9 mouse cellular contexts compared by ENCODE assay signal in genomic region chr3:90709591-90710460, GRCm38 (mm10). TPM values are rescaled to one million over a fixed set of nuclear protein-coding genes. Genes with fewer than 3 reads are reported as not detected.
DNase-seq lines count a peak whose midpoint lies in the region; ATAC-seq and TF ChIP-seq lines count a peak whose summit lies in the region.
"Had no signal": no experiment of that assay in that cellular context is flagged by ENCODE, and none has a peak within 500 bp of the region (broad histone marks: within the 10 kb centered on the region; RNA-seq: fewer than 3 reads in every experiment).

No protein-coding gene starts in this region.

- TF ChIP-seq CTCF in MEL (IDR thresholded peaks at IDR 0.05 in 2 of 3, conservative IDR thresholded peaks at IDR 0.05 in 1 of 3; ENCODE audit: control insufficient read depth in 1 of 3, insufficient read depth in 1 of 3, low read depth in 2 of 3, low read length in 3 of 3, poor library complexity in 1 of 3, severe bottlenecking in 1 of 3) = peak; percentile 97 to 100 (median 100)
- peak; percentile 99 for TF ChIP-seq CTCF in layer of hippocampus, adult 2 months (conservative IDR thresholded peaks at IDR 0.05)

- peak; percentile 47 for TF ChIP-seq RAD21 in MEL (IDR thresholded peaks at IDR 0.05; ENCODE audit: low read depth, low read length)

- peak; percentile 85 for DNase-seq in MEL (ENCODE audit: low read depth, low spot score)
- DNase-seq in cerebellum, adult 11 months = peak; percentile 39
- peak; percentile 76 to 86 for DNase-seq in layer of hippocampus, adult 2 months (ENCODE audit: low spot score in 2 of 2)
- DNase-seq in retina, adult 2 months (ENCODE audit: low read depth, low spot score) = peak; percentile 56
- peak; percentile 83 for DNase-seq in thymus, postnatal 25 days

- no peaks in the 10 kb centered on the region for H3K9me3 ChIP-seq in MEL (replicated peaks; ENCODE audit: insufficient read depth, low read length)
- no peaks in the 10 kb centered on the region for H3K9me3 ChIP-seq in forebrain, embryonic 16.5 days (ENCODE audit: control insufficient read depth, low read length)
- no peaks in the 10 kb centered on the region for H3K9me3 ChIP-seq in lung, embryonic 15.5 days

- H3K4me2 ChIP-seq in forebrain, embryonic 16.5 days (ENCODE audit: low read length) = no peak overlapping the region
- no peak overlapping the region for H3K4me2 ChIP-seq in lung, embryonic 15.5 days

- ATAC-seq in forebrain, embryonic 16.5 days = 0 out of 2 replicates have a peak, but pooled peaks have one; percentile 20
- ATAC-seq in hematopoietic stem cell, adult 5-6 weeks (replicated peaks in 1 of 2; ENCODE audit: insufficient read depth in 1 of 2, low FRiP score in 2 of 2, low TSS enrichment in 1 of 2, low read depth in 1 of 2, poor library complexity in 2 of 2, severe bottlenecking in 2 of 2) = peak; percentile 94 to 99
- ATAC-seq in lung, embryonic 15.5 days (ENCODE audit: borderline replicate concordance, extremely low read depth, low FRiP score, low TSS enrichment) = peak; percentile 64; the same call in 1 of the 2 replicates

- no peak overlapping the region for H3K4me3 ChIP-seq in MEL (ENCODE audit: control insufficient read depth in 1 of 2, insufficient read depth in 1 of 2, low read depth in 2 of 2, low read length in 2 of 2)
- no peak overlapping the region for H3K4me3 ChIP-seq in forebrain, embryonic 16.5 days (replicated peaks; ENCODE audit: low read length)
- no peak overlapping the region for H3K4me3 ChIP-seq in layer of hippocampus, adult 2 months
- no peak overlapping the region for H3K4me3 ChIP-seq in lung, embryonic 15.5 days

- no peaks in the 10 kb centered on the region for H3K79me2 ChIP-seq in MEL (ENCODE audit: control insufficient read depth, insufficient read depth, low read length, poor library complexity)

- no peaks in the 10 kb centered on the region; a peak in 2 of 4 replicates for H3K27me3 ChIP-seq in MEL (ENCODE audit: control insufficient read depth in 1 of 2, insufficient read depth in 2 of 2, low read length in 2 of 2)
- H3K27me3 ChIP-seq in forebrain, embryonic 16.5 days (replicated peaks; ENCODE audit: control insufficient read depth, insufficient read depth, low read length) = no peaks in the 10 kb centered on the region
- no peaks in the 10 kb centered on the region for H3K27me3 ChIP-seq in lung, embryonic 15.5 days

- TF ChIP-seq EP300 in MEL (IDR thresholded peaks at IDR 0.05; ENCODE audit: low read depth in 1 of 2, low read length in 2 of 2) = no peak

- no peaks in the 10 kb centered on the region for H3K36me3 ChIP-seq in MEL (ENCODE audit: control insufficient read depth in 1 of 2, insufficient read depth in 2 of 2, low read length in 2 of 2)
- no peaks in the 10 kb centered on the region for H3K36me3 ChIP-seq in forebrain, embryonic 16.5 days (ENCODE audit: control insufficient read depth, insufficient read depth)
- H3K36me3 ChIP-seq in lung, embryonic 15.5 days = no peaks in the 10 kb centered on the region

- no peak overlapping the region for H3K9ac ChIP-seq in MEL (ENCODE audit: control insufficient read depth, low read depth, low read length, poor library complexity, severe bottlenecking)
- H3K9ac ChIP-seq in forebrain, embryonic 16.5 days (replicated peaks; ENCODE audit: low read depth, low read length) = no peak overlapping the region
- H3K9ac ChIP-seq in lung, embryonic 15.5 days = no peak overlapping the region

- H3K4me1 ChIP-seq in MEL (ENCODE audit: control insufficient read depth in 1 of 2, insufficient read depth in 2 of 2, low read length in 2 of 2) = no peaks in the 10 kb centered on the region
- H3K4me1 ChIP-seq in forebrain, embryonic 16.5 days (replicated peaks; ENCODE audit: control insufficient read depth, insufficient read depth, low read length) = no peaks in the 10 kb centered on the region
- no peaks in the 10 kb centered on the region for H3K4me1 ChIP-seq in lung, embryonic 15.5 days

- 48% methylated on average over 12 of the region's 12 CpGs for WGBS in forebrain, embryonic 16.5 days
- WGBS in lung, embryonic 15.5 days = 43% methylated on average over 12 of the region's 12 CpGs

- H3K27ac ChIP-seq in MEL (ENCODE audit: control insufficient read depth, low read depth, low read length) = no peak overlapping the region
- no peak overlapping the region for H3K27ac ChIP-seq in forebrain, embryonic 16.5 days (ENCODE audit: low read length)
- H3K27ac ChIP-seq in layer of hippocampus, adult 2 months = no peak overlapping the region
- H3K27ac ChIP-seq in lung, embryonic 15.5 days = no peak overlapping the region
- H3K27ac ChIP-seq: macrophage had no signal

- TF ChIP-seq POLR2A in MEL (IDR thresholded peaks at IDR 0.05; ENCODE audit: control insufficient read depth in 1 of 2, insufficient read depth in 1 of 2, low read depth in 1 of 2, low read length in 2 of 2, poor library complexity in 1 of 2) = no peak

TF ChIP-seq in MEL, 35 proteins besides CTCF, POLR2A, EP300 and RAD21:
- TF ChIP-seq TCF12 (IDR thresholded peaks at IDR 0.05; ENCODE audit: low read depth, low read length) (no peak), ELF1 (IDR thresholded peaks at IDR 0.05; ENCODE audit: low read depth, low read length) (no peak), SMC3 (IDR thresholded peaks at IDR 0.05; ENCODE audit: low read depth, low read length) (peak; percentile 71), TAL1 (IDR thresholded peaks at IDR 0.05; ENCODE audit: low read length) (no peak), ZMIZ1 (IDR thresholded peaks at IDR 0.05; ENCODE audit: low read depth, low read length) (no peak)

RNA-seq across cellular contexts. Expression of gene S100a9, which starts 14.3 kb away (rescaled TPM):
- not detected in 2 replicates for total RNA-seq in MEL (2012; rRNA removed)
- polyA plus RNA-seq in MEL (2012; ENCODE audit: insufficient read depth in 1 of 2, insufficient read length in 2 of 2, low read depth in 1 of 2, low replicate concordance in 2 of 2, missing spikeins in 1 of 2) = not detected
- 0.77 and 3.4 TPM in 2 replicates for polyA plus RNA-seq in forebrain, embryonic 16.5 days (2015; fragmentation: Nextera tagmentation; extraction: Ambion mirVana)
- 1,063 and 5,883 TPM in 2 replicates for total RNA-seq in hematopoietic stem cell, adult 5-6 weeks (2017)
- total RNA-seq in layer of hippocampus, adult 2 months (2021) = not detected
- 10.8 and 13.2 TPM in 2 replicates for polyA plus RNA-seq in lung, embryonic 15.5 days (2015; fragmentation: Nextera tagmentation; extraction: Ambion mirVana)

RNA-seq across cellular contexts. Expression of gene Pglyrp4, which starts 16.9 kb away (rescaled TPM):
- total RNA-seq in MEL (2012; rRNA removed) = not detected in 2 replicates
- not detected for polyA plus RNA-seq in MEL (2012; ENCODE audit: insufficient read depth in 1 of 2, insufficient read length in 2 of 2, low read depth in 1 of 2, low replicate concordance in 2 of 2, missing spikeins in 1 of 2)
- polyA plus RNA-seq in forebrain, embryonic 16.5 days (2015; fragmentation: Nextera tagmentation; extraction: Ambion mirVana) = not detected in 2 replicates
- total RNA-seq in hematopoietic stem cell, adult 5-6 weeks (2017) = not detected in 2 replicates
- total RNA-seq in layer of hippocampus, adult 2 months (2021) = not detected
- not detected in 2 replicates for polyA plus RNA-seq in lung, embryonic 15.5 days (2015; fragmentation: Nextera tagmentation; extraction: Ambion mirVana)
- polyA plus RNA-seq: macrophage had no signal

RNA-seq across cellular contexts. Expression of gene S100a8, which starts 41.0 kb away (rescaled TPM):
- total RNA-seq in MEL (2012; rRNA removed) = not detected in 2 replicates
- not detected for polyA plus RNA-seq in MEL (2012; ENCODE audit: insufficient read depth in 1 of 2, insufficient read length in 2 of 2, low read depth in 1 of 2, low replicate concordance in 2 of 2, missing spikeins in 1 of 2)
- polyA plus RNA-seq in forebrain, embryonic 16.5 days (2015; fragmentation: Nextera tagmentation; extraction: Ambion mirVana) = 1.8 and 5.4 TPM in 2 replicates
- 2,013 and 6,407 TPM in 2 replicates for total RNA-seq in hematopoietic stem cell, adult 5-6 weeks (2017)
- not detected for total RNA-seq in layer of hippocampus, adult 2 months (2021)
- 20.9 and 28.2 TPM in 2 replicates for polyA plus RNA-seq in lung, embryonic 15.5 days (2015; fragmentation: Nextera tagmentation; extraction: Ambion mirVana)

RNA-seq across cellular contexts. Expression of gene S100a7a, which starts 56.0 kb away (rescaled TPM):
- not detected in 2 replicates for total RNA-seq in MEL (2012; rRNA removed)
- polyA plus RNA-seq in MEL (2012; ENCODE audit: insufficient read depth in 1 of 2, insufficient read length in 2 of 2, low read depth in 1 of 2, low replicate concordance in 2 of 2, missing spikeins in 1 of 2) = not detected
- polyA plus RNA-seq in forebrain, embryonic 16.5 days (2015; fragmentation: Nextera tagmentation; extraction: Ambion mirVana) = not detected in 2 replicates
- not detected in 2 replicates for total RNA-seq in hematopoietic stem cell, adult 5-6 weeks (2017)
- under 1 TPM; 0.37 to 0.67 TPM for total RNA-seq in layer of hippocampus, adult 2 months (2021)
- polyA plus RNA-seq in lung, embryonic 15.5 days (2015; fragmentation: Nextera tagmentation; extraction: Ambion mirVana) = 0.11 and 0.16 TPM in 2 replicates
- polyA plus RNA-seq: macrophage had no signal

Comparison
In these comparisons a context has a peak if more than half of its experiments do, and no peak if none do; other contexts are left out.
1. ATAC-seq: peak in every context shown above with its lines; median percentile 96 in hematopoietic stem cell, adult 5-6 weeks; 64 in lung, embryonic 15.5 days; 20 in forebrain, embryonic 16.5 days.
2. RNA of gene S100a9, which starts 14.3 kb away (total RNA-seq): 1,063 to 5,883 TPM in hematopoietic stem cell, adult 5-6 weeks; not detected in MEL and not detected in layer of hippocampus, adult 2 months; every median in the first group is over 100 times any median in the second.
3. RNA of gene S100a8, which starts 41.0 kb away (total RNA-seq): 2,013 to 6,407 TPM in hematopoietic stem cell, adult 5-6 weeks; not detected in layer of hippocampus, adult 2 months and not detected in MEL; every median in the first group is over 1,000 times any median in the second.
4. Peak in every context shown above with its lines, with median percentiles within 50 percentile points of each other: DNase-seq.